Mouse (Mus musculus): ENCODE data around the gene Gm45716.
A peak's percentile ranks its signal among the peaks of the same experiment; 100 is the strongest.

The Gm45716 gene

DNA sequence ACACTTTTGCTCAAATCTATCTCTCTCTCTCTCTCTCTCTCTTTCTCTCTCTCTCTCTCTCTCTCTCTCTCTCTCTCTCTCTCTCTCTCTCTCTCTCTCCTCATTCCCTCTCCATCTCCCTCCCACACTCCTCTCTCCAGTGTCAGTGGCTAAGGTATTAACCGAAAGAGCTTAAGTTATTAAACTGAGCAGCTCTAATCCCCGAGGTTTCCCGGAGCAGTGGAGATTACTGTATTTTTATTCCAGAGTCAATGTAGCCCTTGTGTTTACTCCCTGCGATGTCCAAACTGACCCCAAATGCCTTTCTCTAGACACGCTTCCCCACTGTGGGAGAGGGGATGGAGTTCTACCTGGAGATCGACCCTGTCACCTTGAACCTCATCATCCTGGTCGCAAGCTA, at the start of gene Gm45716:
Gene Gm45716 (plus strand): TSS at position 243 of the 400 bp plus-strand sequence.
- no peak for DNase-seq

DNA sequence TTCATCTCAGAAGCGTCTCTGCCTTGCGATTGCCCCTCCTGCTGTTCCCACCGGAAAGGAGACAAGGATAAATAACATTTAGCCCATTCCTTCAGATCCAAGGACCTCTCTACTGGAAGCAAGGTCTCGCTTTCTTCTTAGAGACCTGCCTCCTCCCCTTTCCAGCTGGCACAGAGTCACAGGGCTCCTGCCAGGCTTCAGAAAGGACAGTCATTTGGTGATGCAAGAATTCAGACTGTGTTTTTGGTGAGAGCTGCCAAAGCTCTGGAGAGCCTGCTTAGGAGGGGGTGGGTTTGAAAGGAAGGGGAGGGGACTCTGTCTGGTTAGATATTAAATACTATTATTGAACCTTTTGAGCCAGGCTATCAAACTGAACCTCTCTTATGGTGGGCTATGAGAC, 45.1 kb upstream of the Gm45716 start:
- peak; percentile 3 for DNase-seq

DNA sequence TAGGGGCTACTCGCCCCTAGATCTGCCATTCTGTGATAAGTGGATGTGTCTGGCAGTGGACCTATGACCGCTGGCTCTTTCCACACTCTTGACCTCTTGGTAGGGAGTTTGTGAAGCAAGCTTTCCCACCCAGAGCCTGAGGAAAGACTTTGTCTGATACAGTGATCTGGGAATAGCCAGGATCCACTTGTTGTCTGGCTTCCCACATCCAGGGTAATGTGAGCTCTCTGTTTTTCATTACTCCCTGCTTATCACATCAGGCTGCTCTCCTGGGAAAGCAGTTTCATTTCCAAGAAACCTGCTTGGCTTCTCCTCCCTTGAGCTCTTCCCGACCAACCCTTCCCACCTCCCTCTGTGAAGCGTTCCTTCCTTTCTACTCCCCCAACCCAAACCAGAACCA, 44.5 kb upstream of the Gm45716 start:
- no peak for DNase-seq

DNA sequence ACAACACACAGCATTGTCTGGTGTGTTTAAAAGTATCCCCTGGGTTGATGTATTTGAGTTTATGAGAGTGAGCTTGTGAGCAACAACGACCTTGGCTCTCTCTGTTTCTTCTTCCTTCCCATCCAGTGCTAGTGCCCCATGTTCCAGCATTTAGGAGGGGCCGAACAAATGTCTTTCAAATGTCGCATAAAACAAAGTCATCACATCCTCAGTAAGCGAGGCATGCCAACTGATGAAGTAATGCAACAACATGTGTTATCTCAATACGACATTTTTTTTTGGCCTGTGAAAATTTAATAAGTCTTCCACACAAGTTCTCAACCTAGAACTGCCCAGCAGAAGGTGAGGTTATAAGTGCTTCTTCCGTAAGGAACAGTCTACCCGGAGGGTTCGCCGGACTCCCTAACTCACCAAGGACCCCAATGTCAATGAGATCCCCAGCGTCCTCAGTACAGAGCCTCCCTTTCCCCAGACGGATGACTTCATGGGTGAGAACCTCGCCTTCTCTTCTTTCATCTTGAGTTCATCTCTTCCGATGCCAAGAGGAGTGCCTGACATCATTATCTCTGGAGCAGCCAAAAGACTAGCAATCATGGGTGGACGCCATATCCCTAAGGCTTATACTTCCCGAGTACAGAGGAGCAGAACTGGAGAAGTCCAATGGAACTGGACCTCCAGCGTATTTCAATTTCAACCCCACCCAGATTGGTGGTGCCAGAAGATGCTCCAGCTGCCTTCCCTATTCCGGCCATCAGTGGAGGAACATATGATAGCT, 41.2 kb upstream of the Gm45716 start:
- DNase-seq: no peak

DNA sequence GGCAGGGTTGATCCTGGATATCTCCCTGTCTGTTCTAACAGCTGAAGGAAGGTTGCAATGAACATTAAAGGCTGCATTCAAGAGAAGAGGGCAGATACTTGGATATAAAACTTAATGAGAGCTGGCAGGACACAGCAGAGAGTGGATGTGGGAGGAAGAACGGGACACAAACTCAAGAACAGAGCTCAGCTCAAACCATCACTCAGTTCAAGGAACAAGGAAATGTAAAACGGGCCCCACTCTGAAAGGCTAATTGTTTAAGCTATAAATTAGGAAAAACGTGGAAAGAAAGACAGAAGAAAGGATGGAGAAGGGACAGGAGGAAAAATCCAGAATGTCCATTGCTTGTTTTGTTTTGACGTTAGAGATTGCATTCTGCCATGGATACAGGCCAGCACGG, 32.4 kb upstream of the Gm45716 start:
- DNase-seq: no peak

DNA sequence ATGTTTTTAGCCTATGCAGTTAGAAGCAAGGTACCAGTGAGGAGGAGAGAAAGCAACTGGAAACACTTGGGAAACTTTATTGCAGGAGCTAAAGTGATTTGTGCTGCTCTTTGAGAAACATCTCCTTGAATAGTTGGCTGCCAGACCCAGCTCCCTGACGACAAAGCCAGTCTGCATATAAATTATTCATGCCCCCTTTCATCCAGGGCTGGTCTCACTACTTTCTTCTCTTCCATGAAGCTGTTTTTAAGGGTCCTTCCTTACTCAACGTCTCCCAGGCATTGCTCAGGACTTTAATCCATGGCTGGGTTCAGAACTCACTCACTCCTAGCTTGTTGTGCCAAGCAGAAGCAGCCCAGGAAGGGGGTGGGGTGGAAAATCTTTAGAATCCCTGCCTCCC, 32.0 kb upstream of the Gm45716 start:
- no peak for DNase-seq

DNA sequence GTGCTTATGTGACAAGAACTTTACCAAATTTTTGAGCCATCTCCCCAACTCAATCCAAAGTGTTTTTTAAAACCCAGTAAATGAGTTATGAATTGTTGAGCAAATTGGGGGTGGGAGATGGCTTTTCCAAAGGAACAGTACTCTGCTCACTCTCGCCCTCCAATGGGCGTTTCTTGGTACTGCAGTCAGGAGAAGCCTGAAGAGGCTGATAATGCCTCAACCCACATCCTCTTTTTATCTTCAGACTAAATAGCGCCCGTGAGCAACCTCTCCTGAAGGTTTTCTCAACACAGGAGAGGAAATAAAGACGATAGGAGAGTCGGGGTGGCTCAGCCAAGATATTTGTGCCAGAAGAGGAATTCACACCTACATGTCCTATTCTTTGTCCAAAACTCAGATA, 19.7 kb upstream of the Gm45716 start:
- DNase-seq: no peak

DNA sequence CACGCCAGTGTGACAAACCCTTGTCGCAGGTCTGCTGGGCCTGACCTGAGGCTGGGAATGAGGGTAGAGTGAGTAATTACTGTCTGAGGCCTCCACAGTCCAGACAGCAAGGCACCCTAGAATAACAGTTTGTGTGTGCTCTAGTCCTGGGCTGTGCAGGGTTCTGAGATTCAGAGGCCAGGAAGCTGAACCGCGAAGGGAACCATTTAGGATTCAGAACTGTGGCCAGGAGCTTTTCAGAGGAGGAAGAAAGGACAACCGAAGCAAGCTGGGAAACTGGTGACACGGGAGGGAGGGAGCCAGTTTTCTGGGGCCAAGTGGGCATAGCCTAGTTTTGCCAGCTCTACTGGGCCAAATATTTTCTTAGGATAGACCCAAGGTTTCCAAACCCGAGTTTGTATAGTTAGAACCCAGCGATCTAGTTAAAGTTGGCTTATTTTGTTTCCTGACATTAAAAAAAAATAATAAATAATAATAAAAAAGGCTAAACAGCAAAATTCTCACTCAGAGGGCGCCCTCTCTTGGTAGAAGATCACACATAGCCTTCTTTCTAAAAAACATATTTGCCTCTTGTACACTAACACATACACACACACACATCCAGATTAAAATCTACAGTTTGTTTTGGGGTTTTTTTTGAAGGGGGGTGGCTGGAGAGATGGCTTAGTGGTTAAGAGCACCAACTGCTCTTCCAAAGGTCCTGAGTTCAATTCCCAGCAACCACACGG, 19.0 kb upstream of the Gm45716 start:
- DNase-seq: no peak

DNA sequence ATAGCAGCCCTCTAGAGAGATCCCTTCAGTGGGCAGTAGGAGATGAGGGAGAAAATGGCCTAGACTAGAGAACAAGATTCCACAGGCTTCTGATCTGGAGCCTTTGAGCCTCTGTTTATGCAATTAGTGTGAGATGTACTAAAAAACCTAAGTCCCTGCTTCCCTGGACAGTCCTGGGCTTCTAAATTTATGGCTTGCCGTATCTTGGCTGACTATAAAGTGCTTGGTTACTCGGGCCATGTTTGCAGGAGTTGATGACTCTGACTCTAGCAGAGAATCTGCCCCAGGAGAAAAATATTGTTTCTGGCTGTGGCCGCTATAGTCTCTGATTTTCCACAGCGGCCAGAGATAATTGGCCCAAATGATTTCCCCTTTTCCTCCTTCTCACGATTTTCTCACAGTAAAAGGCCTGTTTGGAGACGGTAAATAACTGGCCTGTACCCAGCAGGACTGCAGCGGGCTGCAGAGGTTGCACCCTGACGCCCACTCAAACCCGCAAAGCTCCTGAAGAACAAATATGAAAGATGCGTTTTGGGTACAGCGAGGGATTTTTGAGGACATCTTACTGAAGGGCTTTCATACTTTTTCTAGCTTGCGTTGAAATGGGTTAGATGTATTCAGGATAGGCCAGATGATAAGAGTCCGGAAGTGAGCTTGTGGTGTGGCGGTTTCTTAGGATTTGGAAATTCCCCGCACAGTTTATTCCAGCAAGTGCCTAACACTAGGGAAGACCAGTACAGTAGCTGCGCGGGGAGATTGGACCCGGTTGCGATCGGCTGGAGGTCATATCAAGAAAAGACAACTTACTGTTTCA, 18.1 kb upstream of the Gm45716 start:
- DNase-seq: no peak

DNA sequence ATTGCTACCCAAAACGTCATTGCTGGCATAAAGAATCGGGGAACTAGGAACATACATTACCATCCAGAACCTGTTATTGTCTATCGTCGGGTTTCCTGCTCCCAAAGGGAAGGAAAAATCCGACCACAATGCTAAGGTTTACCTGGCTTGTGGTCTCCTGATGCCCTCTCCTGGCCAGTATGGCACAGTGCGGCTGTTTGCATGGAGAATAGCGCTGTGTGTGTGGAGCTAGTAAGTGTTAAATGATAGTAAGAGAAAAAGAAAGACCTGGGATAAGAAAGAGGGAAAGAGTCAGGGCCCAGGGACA, 17.5 kb upstream of the Gm45716 start:
- DNase-seq: peak; percentile 35

DNA sequence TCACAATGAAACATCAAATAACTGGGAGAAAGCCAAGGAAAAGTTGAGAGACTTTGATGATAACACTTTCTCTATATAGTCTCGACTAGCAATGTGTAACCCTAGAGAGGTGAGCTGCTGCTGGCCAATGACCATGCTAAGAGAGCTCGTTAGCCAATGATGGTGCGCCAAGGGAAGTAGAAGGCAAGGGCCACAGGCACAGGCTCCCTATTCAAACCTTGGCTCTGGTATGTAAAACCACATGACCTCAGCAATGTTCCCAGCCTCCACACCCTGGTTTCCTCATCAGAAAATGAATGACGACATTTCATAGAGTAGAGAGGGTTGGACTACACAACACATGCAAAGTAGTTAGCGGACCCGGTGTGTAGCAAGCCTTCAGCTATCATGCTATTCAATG, 15.2 kb upstream of the Gm45716 start:
- no peak for DNase-seq

DNA sequence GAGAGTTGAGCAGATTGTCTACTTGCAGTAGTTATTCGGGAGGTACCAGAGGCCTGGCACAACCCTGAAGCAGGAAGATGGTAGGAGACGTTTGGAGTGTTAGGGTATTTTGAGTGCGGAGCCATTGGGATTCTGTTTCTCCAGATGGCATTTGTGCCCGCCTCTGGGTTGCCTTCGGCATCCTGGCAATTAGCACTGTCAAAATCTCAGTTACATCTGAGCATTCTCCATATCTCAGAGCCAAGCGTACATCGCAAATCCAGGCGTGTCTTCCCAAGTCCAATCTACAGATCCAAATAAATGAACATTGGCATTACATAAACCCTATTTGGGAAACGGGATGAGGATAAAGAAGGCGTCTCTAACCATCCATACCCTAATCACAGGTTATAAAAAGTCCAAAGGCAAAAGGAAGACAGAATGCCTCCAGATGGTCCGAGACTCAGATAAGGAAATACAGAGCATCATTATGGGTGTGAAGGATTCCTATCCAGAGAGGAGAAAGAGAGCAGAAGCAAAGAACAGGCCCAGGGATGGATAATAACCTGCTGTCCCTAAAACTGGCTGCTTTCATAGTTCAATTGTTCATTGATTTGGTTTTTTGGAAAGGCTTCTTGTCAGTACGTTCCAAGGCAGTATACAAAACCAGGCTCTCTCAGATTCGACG, 11.7 kb upstream of the Gm45716 start:
- no peak for DNase-seq

DNA sequence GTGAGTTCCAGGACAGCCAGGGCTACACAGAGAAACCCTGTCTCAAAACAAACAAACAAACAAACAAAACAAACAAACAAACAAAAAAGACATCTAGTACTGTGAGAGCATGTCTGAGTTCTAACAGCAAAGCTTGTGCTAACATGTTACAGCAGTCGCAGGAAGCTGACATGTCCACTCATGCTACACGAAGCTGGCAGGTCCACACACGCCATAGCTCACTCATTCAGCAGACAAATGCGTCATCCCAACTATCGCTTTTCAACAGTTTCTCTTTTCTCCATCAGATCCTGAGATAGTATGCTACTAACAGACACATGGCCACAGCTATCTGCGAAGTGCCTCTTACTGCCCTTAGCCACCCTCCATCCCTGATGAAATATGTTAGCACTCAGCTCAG, 10.1 kb upstream of the Gm45716 start:
- no peak for DNase-seq

DNA sequence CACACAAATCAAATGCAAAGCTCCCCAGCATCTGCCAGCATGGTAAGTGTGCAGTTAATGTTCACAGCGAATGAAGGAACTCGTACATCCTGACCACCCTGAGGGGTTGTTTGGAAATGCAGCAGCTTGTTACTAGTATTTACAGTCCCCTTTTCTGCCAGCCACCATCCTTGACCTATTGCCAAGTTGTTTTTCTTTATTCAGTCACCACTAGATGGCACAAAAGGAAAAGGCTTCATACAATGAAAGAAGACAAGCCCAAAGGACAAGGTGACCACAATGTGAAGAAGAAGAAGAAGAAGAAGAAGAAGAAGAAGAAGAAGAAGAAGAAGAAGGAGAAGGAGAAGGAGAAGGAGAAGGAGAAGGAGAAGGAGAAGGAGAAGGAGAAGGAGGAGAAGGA, 4.1 kb upstream of the Gm45716 start:
- DNase-seq: peak; percentile 52

DNA sequence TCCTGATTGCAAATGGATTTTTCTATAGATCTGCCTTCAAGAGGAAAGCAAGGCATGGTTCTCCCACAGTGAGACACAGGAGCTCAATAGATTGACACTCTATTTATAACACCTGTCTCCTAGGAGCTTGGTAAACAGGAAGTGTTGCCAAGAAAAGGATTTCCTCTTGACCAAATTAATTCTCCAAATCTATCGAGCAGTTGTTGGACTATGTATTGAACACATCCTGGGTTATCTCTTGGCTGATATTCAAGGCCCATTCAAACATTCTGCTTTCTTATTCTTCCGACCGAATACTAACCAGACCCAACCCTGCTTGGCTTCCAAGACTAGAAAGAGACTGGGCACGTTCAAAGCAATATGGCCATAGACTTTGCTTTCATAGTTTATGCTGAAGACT, 2.7 kb upstream of the Gm45716 start:
- no peak for DNase-seq

DNA sequence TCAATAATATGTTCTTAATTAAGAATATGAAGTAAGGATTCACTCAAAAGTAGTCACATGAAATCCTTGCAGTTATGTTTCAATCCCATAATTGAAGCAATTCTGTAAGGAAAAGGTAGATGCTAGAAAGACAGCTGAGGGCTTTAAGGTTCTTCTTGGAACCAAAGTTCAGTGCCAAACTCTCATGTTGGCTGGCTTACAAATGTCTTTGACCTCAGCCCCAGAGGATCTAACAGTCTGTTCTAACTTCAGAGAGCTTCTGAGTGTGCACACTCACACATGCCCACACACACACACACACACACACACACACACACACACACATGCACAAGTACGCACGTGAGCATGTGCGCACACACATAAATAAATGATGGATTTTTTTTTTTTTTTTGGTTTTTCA, 2.7 kb downstream of the Gm45716 start:
- no peak for DNase-seq

DNA sequence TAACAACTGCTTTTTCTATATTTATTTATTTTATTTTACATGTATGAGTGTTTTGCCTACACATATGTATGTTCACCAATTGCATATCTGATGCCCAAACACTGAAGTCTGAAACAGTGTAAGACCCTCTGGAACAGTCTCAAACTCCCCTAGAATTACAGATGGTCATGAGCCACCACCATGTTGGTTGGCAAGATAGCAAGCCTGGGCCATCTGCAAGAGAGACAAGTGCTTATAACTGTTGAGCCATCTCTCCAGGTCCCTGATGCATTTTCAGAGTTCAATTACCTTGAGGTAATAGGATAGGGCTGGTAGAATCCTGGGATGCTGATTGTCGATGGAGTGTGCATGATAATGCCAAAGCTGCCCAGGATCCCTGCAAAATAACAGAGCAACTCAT, 7.5 kb downstream of the Gm45716 start:
- no peak for DNase-seq

DNA sequence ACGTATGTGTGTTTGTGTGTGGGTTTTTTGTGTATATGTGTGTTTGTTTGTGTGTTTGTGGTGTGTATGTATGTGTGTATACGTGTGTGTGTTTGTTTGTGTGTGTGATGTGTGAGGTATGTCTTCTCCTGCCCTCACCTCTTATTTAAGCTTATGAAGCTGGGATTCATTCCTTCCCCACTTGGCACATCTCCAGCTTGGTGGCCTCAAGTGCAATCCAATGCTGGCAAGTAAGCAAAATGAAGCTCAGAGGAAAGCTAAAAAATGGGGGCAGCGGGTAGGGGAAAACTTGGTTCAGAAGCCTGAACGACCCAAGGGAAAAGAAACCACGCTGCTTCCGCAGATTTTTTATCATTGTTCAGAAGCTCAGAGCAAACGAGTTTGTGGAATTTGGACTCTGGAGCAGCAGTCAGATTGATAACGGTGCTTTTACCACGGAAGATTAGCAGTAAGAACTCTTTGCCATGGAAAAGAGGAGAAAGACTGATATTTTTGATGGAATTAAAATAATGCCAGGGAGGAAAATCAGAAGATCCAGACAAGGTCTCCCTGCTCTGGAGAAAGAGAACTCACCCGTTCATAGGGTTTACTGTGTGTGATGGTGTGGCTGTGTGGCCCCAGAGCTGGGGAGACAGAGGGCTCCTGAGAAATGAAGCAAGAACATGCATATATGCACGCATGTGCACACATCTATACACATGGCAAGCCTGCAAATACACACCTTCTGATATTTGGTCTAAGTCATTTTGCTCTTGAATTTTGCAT, 8.5 kb downstream of the Gm45716 start:
- DNase-seq: no peak

DNA sequence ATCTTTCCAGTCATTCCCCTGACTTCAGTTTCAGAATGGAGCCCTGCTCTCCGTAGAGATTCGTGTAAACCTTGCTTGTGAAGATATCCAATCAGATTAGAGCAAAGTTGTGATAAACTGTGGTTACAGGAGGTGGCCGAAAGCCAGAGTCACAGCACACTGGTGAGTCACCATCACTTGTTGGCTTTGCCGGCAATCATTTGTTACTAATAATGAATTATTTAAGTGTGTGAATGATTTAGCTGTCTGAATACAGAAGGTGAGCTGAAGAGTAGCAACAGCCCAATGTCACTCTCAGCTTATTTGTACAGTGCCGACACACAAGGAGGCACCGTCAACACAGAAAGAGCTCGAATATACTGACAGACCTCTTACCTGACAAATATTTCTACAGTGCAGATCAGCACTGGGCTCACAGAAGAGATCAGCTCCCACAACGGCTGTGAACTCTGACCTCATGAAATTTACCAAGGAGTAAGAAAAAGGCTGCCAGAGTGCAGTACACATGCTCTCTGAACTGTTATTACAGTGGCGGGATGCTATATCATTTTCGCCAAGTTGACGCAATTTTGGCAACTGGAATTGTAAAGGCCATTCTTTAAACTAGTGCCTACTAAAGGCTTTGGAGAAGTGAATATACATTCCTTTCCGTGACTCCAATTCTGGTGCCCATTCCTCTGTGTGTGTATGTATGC, 9.2 kb downstream of the Gm45716 start:
- DNase-seq: no peak

DNA sequence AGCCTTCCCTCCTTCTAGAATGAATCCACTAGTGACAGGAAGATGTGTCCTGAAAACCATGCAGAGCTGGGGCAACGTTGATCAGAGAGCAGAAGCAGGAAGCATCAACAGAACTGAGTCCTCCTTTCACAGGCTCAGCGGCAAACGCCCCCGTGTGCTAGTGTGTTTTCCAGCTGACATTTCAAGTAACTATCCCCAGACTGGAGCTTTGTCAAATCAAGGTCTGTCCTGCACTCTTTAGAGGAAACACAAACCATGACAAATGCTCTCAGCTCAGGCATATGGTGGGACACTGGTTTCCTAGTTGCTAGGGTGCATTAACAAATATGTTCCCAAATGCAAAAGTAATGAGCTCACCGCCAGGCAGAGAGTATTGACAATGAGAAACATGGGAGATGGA, 10.6 kb downstream of the Gm45716 start:
- DNase-seq: no peak

DNA sequence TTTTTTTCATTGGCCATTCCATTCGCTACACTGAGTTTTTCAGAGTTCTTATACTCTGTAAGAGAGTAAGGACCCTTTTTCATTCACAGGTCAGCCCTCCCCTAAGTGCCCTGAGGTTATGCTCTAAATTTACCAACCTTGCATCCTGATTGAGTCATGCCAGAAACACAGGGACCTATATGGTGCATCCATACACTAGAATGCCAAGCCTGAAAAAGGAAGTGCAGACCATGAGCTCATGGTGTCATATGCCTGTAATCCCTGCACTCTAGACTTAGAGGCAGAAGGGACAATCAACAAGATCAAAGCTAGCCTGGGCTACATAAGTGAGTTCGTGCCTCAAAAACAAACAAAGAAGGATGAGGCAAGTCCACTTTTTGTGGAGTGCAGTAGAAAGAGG, 13.3 kb downstream of the Gm45716 start:
- DNase-seq: no peak

DNA sequence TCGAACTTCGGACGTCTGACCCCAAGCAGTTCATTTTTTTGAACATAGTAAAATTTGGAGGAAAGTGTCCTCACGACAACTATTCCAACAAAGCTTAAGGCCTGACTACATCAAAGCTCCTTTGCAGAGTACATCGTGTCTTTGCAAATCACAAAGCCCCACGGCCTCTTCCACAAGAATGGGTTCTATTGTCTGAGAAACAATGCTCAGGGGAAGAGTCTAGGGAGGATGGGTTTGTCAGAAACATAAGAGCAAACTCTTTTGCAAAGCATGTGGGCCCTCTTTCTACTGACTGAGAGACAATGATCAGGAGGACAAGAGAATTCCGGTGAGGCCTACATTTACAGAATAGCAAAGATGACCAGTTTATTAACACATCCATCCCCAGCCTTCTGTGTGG, 26.8 kb downstream of the Gm45716 start:
- no peak for DNase-seq

Data from cerebellum, adult 9-10 months (tissue).